In genomic region chr2:35199541-35199940, GRCm38 (mm10) we compare ENCODE assay signal across 8 mouse cellular contexts. TPM values are rescaled to one million over a fixed set of nuclear protein-coding genes. Genes with fewer than 3 reads are reported as not detected.
DNase-seq lines count a peak whose midpoint lies in the region; ATAC-seq lines count a peak whose summit lies in the region.

No protein-coding gene starts in this region.

- no peak for ATAC-seq in lung, embryonic 16.5 days (ENCODE audit: low read depth)
- ATAC-seq in embryonic facial prominence, embryonic 14.5 days (ENCODE audit: low read depth) = no peak
- no peak for ATAC-seq in limb, embryonic 12.5 days (ENCODE audit: insufficient number of reproducible peaks, insufficient read depth, low FRiP score, low TSS enrichment, low read depth)
- ATAC-seq in stomach, embryonic 14.5 days (ENCODE audit: insufficient number of reproducible peaks, insufficient read depth, low FRiP score, low read depth) = no peak

- DNase-seq in lung, postnatal 25 days (ENCODE audit: low spot score) = no peak
- DNase-seq in embryonic facial prominence, embryonic 14.5 days (ENCODE audit: low spot score) = peak; percentile 13
- no peak for DNase-seq in spleen, adult 12 weeks (ENCODE audit: low spot score)
- no peak for DNase-seq in right cerebral cortex, postnatal 10 days (ENCODE audit: low spot score in 2 of 2)
- DNase-seq in testis, postnatal 14 days (ENCODE audit: low spot score) = no peak

- no peak overlapping the region for H3K27ac ChIP-seq in lung, embryonic 16.5 days (ENCODE audit: low read length)
- peak overlapping the region; percentile 99 for H3K27ac ChIP-seq in embryonic facial prominence, embryonic 14.5 days (replicated peaks; ENCODE audit: low read depth, low read length)
- no peak overlapping the region for H3K27ac ChIP-seq in limb, embryonic 12.5 days
- no peak overlapping the region for H3K27ac ChIP-seq in stomach, embryonic 14.5 days (ENCODE audit: low read length)

- no peaks in the 10 kb centered on the region for H3K9me3 ChIP-seq in lung, embryonic 16.5 days (ENCODE audit: control insufficient read depth, low read length)
- H3K9me3 ChIP-seq in embryonic facial prominence, embryonic 14.5 days (ENCODE audit: control insufficient read depth, low read length) = no peaks in the 10 kb centered on the region
- no peaks in the 10 kb centered on the region for H3K9me3 ChIP-seq in limb, embryonic 12.5 days
- H3K9me3 ChIP-seq in stomach, embryonic 14.5 days (ENCODE audit: control insufficient read depth, low read depth, low read length) = no peaks in the 10 kb centered on the region

- peak overlapping the region; percentile 83 for H3K4me2 ChIP-seq in lung, embryonic 16.5 days (ENCODE audit: low read depth, low read length)
- H3K4me2 ChIP-seq in embryonic facial prominence, embryonic 14.5 days (ENCODE audit: low read depth, low read length) = peak overlapping the region; percentile 79
- peak overlapping the region; percentile 87 for H3K4me2 ChIP-seq in limb, embryonic 12.5 days
- peak overlapping the region; percentile 96 for H3K4me2 ChIP-seq in stomach, embryonic 14.5 days (replicated peaks; ENCODE audit: low read depth, low read length)

- whole genome bisulfite sequencing in lung, embryonic 16.5 days = 5% methylated on average over 5 of the region's 5 CpGs
- WGBS in embryonic facial prominence, embryonic 14.5 days = 8% methylated on average over 5 of the region's 5 CpGs
- WGBS in limb, embryonic 12.5 days = 17% methylated on average over 5 of the region's 5 CpGs
- 10% methylated on average over 5 of the region's 5 CpGs for WGBS in stomach, embryonic 14.5 days

- H3K9ac ChIP-seq in lung, embryonic 16.5 days (ENCODE audit: low read length) = peak overlapping the region; percentile 99
- H3K9ac ChIP-seq in embryonic facial prominence, embryonic 14.5 days (ENCODE audit: low read depth, low read length) = peak overlapping the region; percentile 100
- H3K9ac ChIP-seq in limb, embryonic 12.5 days (replicated peaks) = peak overlapping the region; percentile 99
- H3K9ac ChIP-seq in stomach, embryonic 14.5 days (replicated peaks; ENCODE audit: low read depth, low read length) = peak overlapping the region; percentile 97

- no peaks in the 10 kb centered on the region for H3K36me3 ChIP-seq in lung, embryonic 16.5 days (ENCODE audit: control insufficient read depth, insufficient read depth, low read length)
- 0 out of 2 replicates have a peak, but pooled peaks cover 7% of the 10 kb centered on the region for H3K36me3 ChIP-seq in embryonic facial prominence, embryonic 14.5 days (ENCODE audit: control insufficient read depth, insufficient read depth, low read length)
- 0 out of 2 replicates have a peak, but pooled peaks cover 8% of the 10 kb centered on the region for H3K36me3 ChIP-seq in limb, embryonic 12.5 days
- H3K36me3 ChIP-seq in stomach, embryonic 14.5 days (ENCODE audit: control insufficient read depth, insufficient read depth, low read length) = peaks cover 4% of the 10 kb centered on the region

- peaks cover 12% of the 10 kb centered on the region for H3K4me1 ChIP-seq in lung, embryonic 16.5 days (replicated peaks; ENCODE audit: control insufficient read depth, insufficient read depth, low read length)
- H3K4me1 ChIP-seq in embryonic facial prominence, embryonic 14.5 days (ENCODE audit: control insufficient read depth, insufficient read depth, low read length) = peaks cover 16% of the 10 kb centered on the region
- H3K4me1 ChIP-seq in limb, embryonic 12.5 days (replicated peaks) = peaks cover 17% of the 10 kb centered on the region
- peaks cover 16% of the 10 kb centered on the region for H3K4me1 ChIP-seq in stomach, embryonic 14.5 days (ENCODE audit: control insufficient read depth, insufficient read depth, low read length)

- no peaks in the 10 kb centered on the region for H3K27me3 ChIP-seq in lung, embryonic 16.5 days (ENCODE audit: control insufficient read depth, insufficient read depth, low read depth, low read length)
- H3K27me3 ChIP-seq in embryonic facial prominence, embryonic 14.5 days (replicated peaks; ENCODE audit: control insufficient read depth, insufficient read depth, low read length) = no peaks in the 10 kb centered on the region
- no peaks in the 10 kb centered on the region for H3K27me3 ChIP-seq in limb, embryonic 12.5 days
- H3K27me3 ChIP-seq in stomach, embryonic 14.5 days (ENCODE audit: control insufficient read depth, insufficient read depth, low read length) = no peaks in the 10 kb centered on the region

- H3K4me3 ChIP-seq in lung, embryonic 16.5 days (ENCODE audit: low read length) = peak overlapping the region; percentile 89
- H3K4me3 ChIP-seq in embryonic facial prominence, embryonic 14.5 days (ENCODE audit: low read depth, low read length) = peak overlapping the region; percentile 99
- H3K4me3 ChIP-seq in limb, embryonic 12.5 days (replicated peaks) = peak overlapping the region; percentile 86
- peak overlapping the region; percentile 100 for H3K4me3 ChIP-seq in stomach, embryonic 14.5 days (ENCODE audit: low read depth, low read length)

RNA-seq across cellular contexts. Expression of gene Rab14, which starts 1.4 kb away (rescaled TPM):
- polyA plus RNA-seq in lung, embryonic 16.5 days (2015; fragmentation: Nextera tagmentation; extraction: Ambion mirVana) = 349 and 387 TPM in 2 replicates
- polyA plus RNA-seq in embryonic facial prominence, embryonic 14.5 days (2014; fragmentation: Nextera tagmentation; extraction: Ambion mirVana) = 278 and 298 TPM in 2 replicates
- polyA plus RNA-seq in limb, embryonic 12.5 days (2016; fragmentation: Nextera tagmentation; extraction: Ambion mirVana) = 270 and 291 TPM in 2 replicates
- polyA plus RNA-seq in stomach, embryonic 14.5 days (2014; fragmentation: Nextera tagmentation; extraction: Ambion mirVana) = 314 and 322 TPM in 2 replicates

RNA-seq across cellular contexts. Expression of gene Gsn, which starts 56.6 kb away (rescaled TPM):
- polyA plus RNA-seq in lung, embryonic 16.5 days (2015; fragmentation: Nextera tagmentation; extraction: Ambion mirVana) = 241 and 277 TPM in 2 replicates
- polyA plus RNA-seq in embryonic facial prominence, embryonic 14.5 days (2014; fragmentation: Nextera tagmentation; extraction: Ambion mirVana) = 359 and 397 TPM in 2 replicates
- 45.2 and 52.5 TPM in 2 replicates for polyA plus RNA-seq in limb, embryonic 12.5 days (2016; fragmentation: Nextera tagmentation; extraction: Ambion mirVana)
- 204 and 219 TPM in 2 replicates for polyA plus RNA-seq in stomach, embryonic 14.5 days (2014; fragmentation: Nextera tagmentation; extraction: Ambion mirVana)
